Mouse (Mus musculus): ENCODE measurements around the gene Cep128.

Cep128 gene

DNA sequence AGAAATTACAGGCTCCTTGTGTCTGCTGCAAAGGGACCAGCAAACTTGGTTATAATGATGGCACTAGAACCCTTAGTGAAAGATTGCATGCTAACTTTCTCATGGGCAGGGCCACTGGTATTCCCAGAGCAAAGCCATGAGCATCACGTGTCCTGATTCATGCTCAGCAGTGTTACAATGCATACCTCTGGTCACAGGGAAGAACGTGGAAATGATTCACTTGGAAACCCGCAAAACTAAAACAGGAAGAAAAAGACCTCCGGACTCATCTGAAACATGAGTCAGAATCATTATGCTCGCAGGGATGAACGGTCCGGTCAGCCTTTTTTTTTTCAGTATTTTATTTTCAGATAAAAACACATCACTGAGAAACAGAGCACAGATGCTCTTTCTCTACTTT, 78.4 kb downstream of the Cep128 start:
- no peak for DNase-seq

- no peak for DNase-seq
Observed at GRCm38 (mm10) chr12:91305038-91305437, 79.2 kb downstream of the Cep128 start.

GRCm38 (mm10) chr12:91298700-91299099, 85.5 kb downstream of the Cep128 start:
- DNase-seq: no peak

DNA sequence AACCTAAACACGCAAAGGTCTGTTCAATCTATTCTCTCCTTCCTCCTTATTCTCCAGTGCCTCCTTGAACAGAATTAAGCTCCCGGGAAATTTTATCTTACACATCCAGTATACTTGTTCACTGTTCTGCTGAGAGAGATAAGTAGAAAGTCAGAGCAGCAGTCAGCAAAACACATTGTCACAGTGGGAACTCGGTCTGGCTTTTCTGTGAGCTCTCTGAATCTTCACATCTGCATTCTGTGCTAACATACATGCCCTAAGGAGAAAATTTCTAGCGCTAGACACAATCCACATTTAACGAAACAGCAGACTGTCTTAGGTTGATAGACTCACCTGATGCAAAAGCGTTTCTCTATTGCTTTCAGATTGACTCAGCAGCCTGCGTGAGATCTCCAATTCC, 88.3 kb downstream of the Cep128 start:
- DNase-seq: no peak

DNA sequence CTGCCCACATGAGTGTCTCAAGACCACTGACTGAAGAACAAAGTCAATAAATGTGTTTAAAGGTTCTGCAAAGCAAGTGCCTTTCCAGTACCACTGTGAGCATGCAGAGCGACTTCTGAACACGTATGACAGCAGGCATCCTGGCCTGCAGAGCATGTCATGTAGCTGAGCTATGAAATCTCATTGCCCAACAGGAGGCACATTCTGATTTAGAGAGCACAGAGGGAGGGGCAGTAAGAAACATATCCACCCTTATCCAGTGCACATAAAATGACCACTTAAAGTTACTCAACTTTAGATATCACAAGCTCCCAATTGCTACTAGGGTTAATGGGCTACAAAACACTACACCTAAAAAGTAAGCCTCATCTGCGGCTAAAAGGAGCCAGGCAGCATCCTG, 88.8 kb downstream of the Cep128 start:
- no peak for DNase-seq

DNA sequence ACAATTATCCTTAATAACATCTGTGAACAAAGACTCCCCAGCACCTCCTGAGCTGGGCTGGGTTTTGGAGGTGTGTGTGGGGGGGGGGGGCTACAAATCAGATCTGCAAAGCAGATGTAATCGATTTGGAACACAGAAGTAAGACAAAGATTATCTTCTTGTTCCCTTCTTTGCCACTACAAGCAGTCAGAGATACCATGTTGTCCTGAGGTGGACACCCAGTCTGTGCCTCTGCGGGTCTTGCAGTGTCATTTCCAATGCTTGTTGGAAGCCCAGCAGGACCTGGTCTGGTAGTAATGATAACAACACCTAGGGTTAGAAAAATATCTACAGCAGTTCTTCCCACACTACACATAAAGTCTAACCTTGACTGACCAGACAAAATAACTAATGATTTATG, 110.3 kb downstream of the Cep128 start:
- no peak for DNase-seq

- no peak for DNase-seq
Observed at GRCm38 (mm10) chr12:91269634-91270033, 114.6 kb downstream of the Cep128 start.

GRCm38 (mm10) chr12:91268974-91269373, 115.2 kb downstream of the Cep128 start:
- no peak for DNase-seq

DNA sequence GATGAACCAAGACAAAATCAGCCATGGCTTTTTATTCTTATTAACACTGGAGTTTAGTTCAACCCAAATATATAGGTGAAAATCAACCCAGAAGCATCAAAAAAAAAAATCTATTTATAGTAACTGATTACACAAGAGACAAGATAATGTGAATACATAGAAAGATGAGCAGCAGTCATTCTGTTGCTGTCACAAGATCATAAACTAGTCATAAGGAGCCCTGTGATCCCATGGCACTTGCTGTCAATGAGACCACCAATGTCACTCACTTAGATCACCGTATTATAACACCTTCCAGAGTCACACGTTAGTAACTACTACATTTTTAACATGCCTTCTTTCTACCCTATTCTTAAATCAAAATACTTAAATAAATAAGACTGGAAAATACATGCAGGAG, 118.2 kb downstream of the Cep128 start:
- DNase-seq: no peak

- no peak for DNase-seq
Observed at GRCm38 (mm10) chr12:91265462-91265861, 118.7 kb downstream of the Cep128 start.

GRCm38 (mm10) chr12:91264828-91265355, 119.3 kb downstream of the Cep128 start:
- no peak for DNase-seq

- no peak for DNase-seq
Observed at GRCm38 (mm10) chr12:91263705-91264104, 120.5 kb downstream of the Cep128 start.

DNA sequence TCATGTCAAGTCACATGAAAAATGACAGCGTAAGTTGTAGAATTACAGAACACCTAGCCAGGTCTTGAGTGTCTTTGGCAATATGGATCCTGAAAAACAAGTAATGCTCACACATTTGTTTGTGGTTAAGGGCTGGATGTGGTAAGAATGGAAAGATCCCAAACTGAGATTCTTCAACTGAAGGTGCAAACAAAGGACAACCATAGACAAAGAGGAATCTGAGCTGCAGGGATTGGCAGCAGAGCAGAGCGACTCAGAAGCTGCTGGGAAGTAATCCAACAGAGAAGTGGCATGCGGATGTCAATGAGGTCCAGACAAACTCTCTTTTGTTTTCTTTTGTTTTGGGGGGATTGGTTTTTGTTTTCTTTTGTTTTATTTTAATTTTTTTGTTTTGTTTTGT, 121.4 kb downstream of the Cep128 start:
- no peak for DNase-seq

DNA sequence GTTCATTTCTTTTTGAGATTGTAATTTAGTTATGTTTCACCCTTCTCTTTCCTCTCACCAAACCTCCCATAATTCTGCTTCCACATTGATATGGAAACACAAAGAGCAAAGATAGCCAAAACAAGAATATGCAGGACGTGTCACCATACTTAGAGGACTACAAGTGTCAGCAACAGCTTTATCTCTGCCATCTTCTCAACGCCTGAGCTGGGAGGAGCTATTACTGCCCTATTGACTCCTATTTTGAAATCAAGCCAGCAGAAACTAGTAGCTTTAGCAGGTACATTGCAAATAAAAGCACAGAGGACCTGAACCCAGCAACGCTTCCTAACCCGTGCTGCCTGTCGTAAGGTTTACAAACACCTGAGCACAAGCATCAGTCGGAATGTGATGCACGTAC, 127.9 kb downstream of the Cep128 start:
- DNase-seq: no peak

- DNase-seq: no peak
Observed at GRCm38 (mm10) chr12:91254831-91255230, 129.4 kb downstream of the Cep128 start.

DNA sequence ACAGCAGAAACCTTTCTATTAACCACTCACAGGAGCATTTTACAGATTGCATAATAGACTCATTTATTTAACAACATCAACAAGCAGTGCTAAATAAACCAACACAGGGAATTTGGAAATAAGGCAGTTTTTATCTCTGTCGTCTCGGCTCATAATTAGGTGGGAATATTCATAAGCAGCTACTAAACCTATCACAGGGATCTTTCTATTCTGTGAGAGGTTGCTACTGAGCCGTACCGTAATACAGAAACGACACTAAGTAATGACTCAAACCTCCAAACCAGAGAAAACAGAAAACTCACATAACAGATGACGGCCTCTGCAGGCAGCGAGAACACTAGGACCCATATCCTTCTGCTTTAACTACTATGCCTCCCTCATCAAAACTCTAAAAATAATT, 163.6 kb downstream of the Cep128 start:
- DNase-seq: no peak

DNA sequence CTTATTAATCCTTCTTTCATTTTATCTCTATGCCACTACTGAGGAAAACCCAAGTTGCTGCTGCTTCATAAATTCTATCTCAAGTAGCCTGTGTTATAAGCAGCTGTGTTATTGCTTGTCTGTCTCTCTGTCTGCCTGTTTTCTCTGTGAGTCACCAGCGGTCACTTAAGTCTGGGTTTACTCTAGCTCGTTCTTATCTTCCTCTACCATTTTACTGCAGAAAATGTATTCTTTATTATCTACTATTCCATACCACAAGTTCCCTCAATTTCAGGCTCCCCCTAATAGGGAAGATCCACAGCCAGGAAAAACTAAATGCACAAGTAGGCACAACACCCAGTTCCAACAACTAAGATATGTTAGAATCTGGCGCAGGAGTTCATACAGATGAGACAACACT, 178.7 kb downstream of the Cep128 start:
- no peak for DNase-seq

- DNase-seq: no peak
Observed at GRCm38 (mm10) chr12:91204330-91204729, 179.9 kb downstream of the Cep128 start.

DNA sequence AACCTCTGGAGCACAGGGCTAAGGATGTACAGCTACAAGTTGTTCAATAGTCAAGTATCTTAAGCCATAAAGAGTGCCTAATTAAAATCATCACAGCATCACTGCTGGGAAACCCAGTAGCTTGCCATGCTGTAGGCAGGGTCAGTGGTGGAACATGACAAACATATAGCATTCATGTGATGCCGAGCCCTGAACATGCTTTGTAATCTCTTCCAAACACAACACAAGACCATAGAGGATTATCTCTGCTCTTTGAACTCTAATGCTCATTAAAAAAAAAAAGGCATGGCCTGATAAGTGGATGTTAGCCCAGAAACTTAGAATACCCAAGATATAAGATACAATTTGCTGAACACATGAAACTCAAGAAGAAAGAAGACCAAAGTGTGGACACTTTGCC, 181.7 kb downstream of the Cep128 start:
- DNase-seq: no peak

DNA sequence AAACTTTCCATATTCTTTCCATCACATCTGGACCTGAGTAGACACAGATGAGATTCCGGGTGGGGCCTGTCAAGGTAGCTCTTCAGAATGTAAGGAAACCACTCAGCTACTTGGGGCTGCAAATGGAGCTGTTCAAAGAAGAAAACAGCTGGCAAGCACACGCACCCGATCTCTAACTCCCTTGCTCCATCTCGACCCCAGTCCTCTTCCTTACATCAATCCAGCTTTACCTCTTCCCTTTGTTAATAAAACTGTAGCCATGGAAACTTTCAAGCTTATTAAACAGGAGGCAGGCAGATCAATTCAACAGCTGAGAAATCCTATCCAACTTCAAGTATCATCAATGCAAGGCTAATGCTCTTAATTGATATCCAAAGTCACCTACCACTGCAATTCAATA, 195.1 kb downstream of the Cep128 start:
- DNase-seq: no peak

- DNase-seq: no peak
Observed at GRCm38 (mm10) chr12:91185564-91185963, 198.6 kb downstream of the Cep128 start.

- DNase-seq: no peak
Observed at GRCm38 (mm10) chr12:91184616-91185015, 199.6 kb downstream of the Cep128 start.

GRCm38 (mm10) chr12:91183928-91184327, 200.3 kb downstream of the Cep128 start:
- no peak for DNase-seq

DNA sequence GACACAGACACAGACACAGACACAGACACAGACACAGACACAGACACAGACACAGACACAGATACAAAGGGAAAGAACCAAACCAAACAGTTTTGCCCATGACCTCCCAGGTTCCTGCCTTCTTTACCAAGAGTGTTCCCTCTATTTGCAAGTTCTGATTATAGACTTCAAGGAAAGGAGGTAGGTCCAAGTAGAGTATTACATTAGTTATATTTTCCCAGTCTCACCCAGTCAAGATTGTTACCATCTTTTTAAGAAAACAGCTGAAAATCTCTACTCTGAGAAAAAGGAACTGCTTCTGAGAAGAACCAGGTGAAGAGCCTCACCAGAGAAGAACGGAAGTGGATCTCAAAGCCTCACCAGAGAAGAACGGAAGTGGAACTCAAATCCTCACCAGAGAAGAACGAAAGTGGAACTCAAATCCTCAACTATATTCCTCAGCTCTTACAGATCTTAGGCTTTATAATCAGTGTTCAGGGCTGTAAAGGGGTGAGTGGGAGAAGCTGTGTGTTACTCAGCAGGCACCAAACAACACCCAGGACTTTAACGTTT, 200.8 kb downstream of the Cep128 start:
- no peak for DNase-seq

DNA sequence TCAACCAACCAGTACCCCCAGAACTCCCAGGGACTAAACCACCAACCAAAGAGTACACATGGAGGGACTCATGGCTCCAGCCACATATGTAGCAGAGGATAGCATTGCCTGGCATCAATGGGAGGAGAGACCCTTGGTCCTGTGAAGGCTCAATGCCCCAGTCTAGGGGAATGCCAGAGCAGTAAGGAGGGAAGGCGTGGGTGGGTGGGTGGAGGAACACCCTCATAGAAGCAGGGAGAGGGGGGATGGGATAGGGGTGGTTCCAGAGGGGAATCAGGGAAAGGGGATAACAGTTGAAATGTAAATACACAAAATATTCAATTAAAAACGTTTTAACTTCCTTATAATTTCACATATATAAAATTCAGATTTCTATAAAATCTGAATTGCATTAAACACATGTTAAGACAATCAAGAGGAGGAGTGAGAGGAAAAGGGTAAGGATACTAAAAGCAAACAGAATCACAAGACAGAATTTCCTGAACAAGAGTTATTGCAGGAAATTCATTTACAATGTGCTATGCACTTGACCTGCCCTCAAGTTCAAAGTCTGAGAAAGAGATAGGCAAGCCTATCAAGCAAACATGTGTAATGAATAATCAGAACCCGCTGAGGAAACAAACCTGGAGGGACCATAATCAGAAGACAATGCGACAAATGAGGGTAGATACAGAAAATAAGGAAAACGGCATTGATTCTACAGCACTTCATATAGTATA, 207.2 kb downstream of the Cep128 start:
- DNase-seq: no peak
